Mouse (Mus musculus): ENCODE data around the gene Nsmce1. TPM values are rescaled to one million over a fixed set of nuclear protein-coding genes. Genes with fewer than 3 reads are reported as not detected.
A peak's percentile ranks its signal among the peaks of the same experiment; 100 is the strongest.

Nsmce1 gene
- polyA plus RNA-seq, 1 experiment from 2014 or later = 122 TPM

- ATAC-seq (ENCODE audit: insufficient number of reproducible peaks, insufficient read depth, low FRiP score, low TSS enrichment, low read depth) = no peak
- 90% methylated on average over 4 of the region's 4 CpGs for WGBS
These were observed 20.5 kb downstream of the Nsmce1 start for GRCm38 (mm10) chr7:125470901-125471300.

GRCm38 (mm10) chr7:125469937-125470336 lies 21.5 kb downstream of the Nsmce1 start:
- H3K9ac ChIP-seq (replicated peaks) = no peak overlapping the region
- no peaks in the 10 kb centered on the region for H3K27me3 ChIP-seq
- no peak overlapping the region for H3K4me3 ChIP-seq (replicated peaks)
- peaks cover 11% of the 10 kb centered on the region for H3K4me1 ChIP-seq (replicated peaks)
- no peaks in the 10 kb centered on the region for H3K9me3 ChIP-seq
- no peak overlapping the region for H3K4me2 ChIP-seq
- peaks cover 55% of the 10 kb centered on the region for H3K36me3 ChIP-seq
- 29% methylated on average over 5 of the region's 5 CpGs for WGBS
- no peak for ATAC-seq (ENCODE audit: insufficient number of reproducible peaks, insufficient read depth, low FRiP score, low TSS enrichment, low read depth)
- no peak overlapping the region for H3K27ac ChIP-seq

More at GRCm38 (mm10) chr7:125470901-125471300, 20.5 kb downstream of the Nsmce1 start:
- Histone ChIP-seq H3K9ac (replicated peaks) (no peak overlapping the region), H3K36me3 (peaks cover 46% of the 10 kb centered on the region), H3K27me3 (no peaks in the 10 kb centered on the region), H3K4me1 (replicated peaks) (peaks cover 19% of the 10 kb centered on the region), H3K4me2 (no peak overlapping the region), H3K27ac (no peak overlapping the region), H3K4me3 (replicated peaks) (no peak overlapping the region), H3K9me3 (no peaks in the 10 kb centered on the region)

GRCm38 (mm10) chr7:125462200-125462599 lies 29.2 kb downstream of the Nsmce1 start:
- ATAC-seq (ENCODE audit: insufficient number of reproducible peaks, insufficient read depth, low FRiP score, low TSS enrichment, low read depth) = no peak
- Histone ChIP-seq H3K4me2 (no peak overlapping the region), H3K4me1 (replicated peaks) (peaks cover 13% of the 10 kb centered on the region), H3K4me3 (replicated peaks) (no peak overlapping the region), H3K27ac (no peak overlapping the region), H3K36me3 (peaks cover 45% of the 10 kb centered on the region), H3K9me3 (no peaks in the 10 kb centered on the region), H3K27me3 (no peaks in the 10 kb centered on the region), H3K9ac (replicated peaks) (no peak overlapping the region)
- WGBS = 47% methylated on average over 2 of the region's 2 CpGs

- Histone ChIP-seq H3K27ac (no peak overlapping the region), H3K9me3 (no peaks in the 10 kb centered on the region), H3K4me3 (replicated peaks) (no peak overlapping the region), H3K9ac (replicated peaks) (no peak overlapping the region), H3K4me1 (replicated peaks) (no peaks in the 10 kb centered on the region), H3K27me3 (no peaks in the 10 kb centered on the region), H3K4me2 (no peak overlapping the region), H3K36me3 (peaks cover 58% of the 10 kb centered on the region)
- no peak for ATAC-seq (ENCODE audit: insufficient number of reproducible peaks, insufficient read depth, low FRiP score, low TSS enrichment, low read depth)
- WGBS = 98% methylated on average over 4 of the region's 4 CpGs
These were observed 37.7 kb downstream of the Nsmce1 start for GRCm38 (mm10) chr7:125453671-125454070.

- peaks cover 2% of the 10 kb centered on the region; the same call in 1 of the 2 replicates for H3K4me1 ChIP-seq (replicated peaks)
- 0 out of 2 replicates have a peak, but pooled peaks have one; percentile 10 for ATAC-seq (ENCODE audit: insufficient number of reproducible peaks, insufficient read depth, low FRiP score, low TSS enrichment, low read depth)
- H3K36me3 ChIP-seq = peaks cover 39% of the 10 kb centered on the region
- H3K4me2 ChIP-seq = no peak overlapping the region
- H3K27me3 ChIP-seq = no peaks in the 10 kb centered on the region
- no peaks in the 10 kb centered on the region for H3K9me3 ChIP-seq
- H3K9ac ChIP-seq (replicated peaks) = no peak overlapping the region
- 72% methylated on average over 2 of the region's 2 CpGs for WGBS
- no peak overlapping the region for H3K4me3 ChIP-seq (replicated peaks)
- no peak overlapping the region for H3K27ac ChIP-seq
These were observed 40.3 kb downstream of the Nsmce1 start for GRCm38 (mm10) chr7:125451078-125451477.

- H3K9ac ChIP-seq (replicated peaks) = no peak overlapping the region
- H3K27me3 ChIP-seq = no peaks in the 10 kb centered on the region
- H3K27ac ChIP-seq = no peak overlapping the region
- 95% methylated on average over 1 of the region's 1 CpGs for WGBS
- ATAC-seq (ENCODE audit: insufficient number of reproducible peaks, insufficient read depth, low FRiP score, low TSS enrichment, low read depth) = no peak
- H3K36me3 ChIP-seq = peaks cover 35% of the 10 kb centered on the region
- no peaks in the 10 kb centered on the region for H3K9me3 ChIP-seq
- H3K4me2 ChIP-seq = no peak overlapping the region
- H3K4me1 ChIP-seq (replicated peaks) = peaks cover 6% of the 10 kb centered on the region
- H3K4me3 ChIP-seq (replicated peaks) = no peak overlapping the region
These were observed 40.7 kb downstream of the Nsmce1 start for GRCm38 (mm10) chr7:125450678-125451077.

- H3K9me3 ChIP-seq = no peaks in the 10 kb centered on the region
- H3K27me3 ChIP-seq = no peaks in the 10 kb centered on the region
- peak within 1 kb of the TSS; percentile 70 for H3K9ac ChIP-seq (replicated peaks)
- H3K36me3 ChIP-seq = no peaks in the 10 kb centered on the region
- H3K27ac ChIP-seq = peak within 1 kb of the TSS; percentile 97
- peak; percentile 96 for ATAC-seq (ENCODE audit: insufficient number of reproducible peaks, insufficient read depth, low FRiP score, low TSS enrichment, low read depth)
- peak within 1 kb of the TSS; percentile 58 for H3K4me3 ChIP-seq (replicated peaks)
- 2% methylated on average over 61 of the region's 61 CpGs for WGBS
- peak within 1 kb of the TSS; percentile 74 for H3K4me2 ChIP-seq
- H3K4me1 ChIP-seq (replicated peaks) = peaks cover 19% of the 10 kb centered on the region
These were observed 46.7 kb downstream of the Nsmce1 start, which contains the start of gene Kdm8 for GRCm38 (mm10) chr7:125444464-125445401. Kdm8 (plus strand) TSS chr7:125444676.

GRCm38 (mm10) chr7:125444076-125444463 lies 47.3 kb downstream of the Nsmce1 start:
- WGBS = 24% methylated on average over 10 of the region's 10 CpGs
- ATAC-seq (ENCODE audit: insufficient number of reproducible peaks, insufficient read depth, low FRiP score, low TSS enrichment, low read depth) = no peak
- H3K4me2 ChIP-seq = peak overlapping the region; percentile 74
- H3K27me3 ChIP-seq = no peaks in the 10 kb centered on the region
- peak overlapping the region; percentile 58 for H3K4me3 ChIP-seq (replicated peaks)
- peak overlapping the region; percentile 97 for H3K27ac ChIP-seq
- no peaks in the 10 kb centered on the region for H3K36me3 ChIP-seq
- peaks cover 19% of the 10 kb centered on the region for H3K4me1 ChIP-seq (replicated peaks)
- peak overlapping the region; percentile 70 for H3K9ac ChIP-seq (replicated peaks)
- H3K9me3 ChIP-seq = 0 out of 2 replicates have a peak, but pooled peaks cover 5% of the 10 kb centered on the region

- Histone ChIP-seq H3K4me2 (no peak overlapping the region), H3K27ac (no peak overlapping the region), H3K4me1 (replicated peaks) (peaks cover 19% of the 10 kb centered on the region), H3K36me3 (no peaks in the 10 kb centered on the region), H3K9ac (replicated peaks) (no peak overlapping the region), H3K9me3 (0 out of 2 replicates have a peak, but pooled peaks cover 6% of the 10 kb centered on the region), H3K27me3 (no peaks in the 10 kb centered on the region), H3K4me3 (replicated peaks) (no peak overlapping the region)
- no peak for ATAC-seq (ENCODE audit: insufficient number of reproducible peaks, insufficient read depth, low FRiP score, low TSS enrichment, low read depth)
- WGBS = 88% methylated on average over 4 of the region's 4 CpGs
These were observed 49.1 kb downstream of the Nsmce1 start for GRCm38 (mm10) chr7:125442323-125442722.

GRCm38 (mm10) chr7:125434666-125435290 lies 56.6 kb downstream of the Nsmce1 start:
- H3K36me3 ChIP-seq = no peaks in the 10 kb centered on the region
- peaks cover 19% of the 10 kb centered on the region for H3K4me1 ChIP-seq (replicated peaks)
- H3K9ac ChIP-seq (replicated peaks) = no peak overlapping the region
- H3K4me3 ChIP-seq (replicated peaks) = no peak overlapping the region
- H3K4me2 ChIP-seq = no peak overlapping the region
- 0 out of 2 replicates have a peak, but pooled peaks cover 6% of the 10 kb centered on the region for H3K9me3 ChIP-seq
- no peak for ATAC-seq (ENCODE audit: insufficient number of reproducible peaks, insufficient read depth, low FRiP score, low TSS enrichment, low read depth)
- no peaks in the 10 kb centered on the region for H3K27me3 ChIP-seq
- peak overlapping the region; percentile 62 for H3K27ac ChIP-seq
- 34% methylated on average over 8 of the region's 8 CpGs for WGBS

- 72% methylated on average over 3 of the region's 3 CpGs for WGBS
- H3K4me1 ChIP-seq (replicated peaks) = peaks cover 19% of the 10 kb centered on the region
- H3K9me3 ChIP-seq = no peaks in the 10 kb centered on the region
- no peaks in the 10 kb centered on the region for H3K27me3 ChIP-seq
- H3K36me3 ChIP-seq = no peaks in the 10 kb centered on the region
- no peak overlapping the region for H3K27ac ChIP-seq
- no peak overlapping the region for H3K4me2 ChIP-seq
- no peak overlapping the region for H3K9ac ChIP-seq (replicated peaks)
- H3K4me3 ChIP-seq (replicated peaks) = no peak overlapping the region
- no peak for ATAC-seq (ENCODE audit: insufficient number of reproducible peaks, insufficient read depth, low FRiP score, low TSS enrichment, low read depth)
These were observed 57.5 kb downstream of the Nsmce1 start for GRCm38 (mm10) chr7:125433874-125434273.

Data from limb, embryonic 12.5 days (tissue).